Mouse (Mus musculus) embryonic facial prominence, embryonic 12.5 days (tissue): ENCODE measurements around the gene Exoc3l. TPM values are rescaled to one million over a fixed set of nuclear protein-coding genes. Genes with fewer than 3 reads are reported as not detected.

Experiments
- ATAC-seq: fragments of 200-750 bp; cut with Nextera tagmentation; 2 replicates; pipeline ENCODE4 v1.8.0; 2017; ENCODE audit not compliant: insufficient number of reproducible peaks, insufficient read depth, low FRiP score, low TSS enrichment
- H3K27ac ChIP-seq: fragments of 300-500 bp; sonication (generic); 2 replicates; pipeline ENCODE4 v1.5.1; 2016; ENCODE audit warnings: mild to moderate bottlenecking
- H3K27me3 ChIP-seq: fragments of 300-500 bp; sonication (generic); 2 replicates; pipeline ENCODE4 v1.6.1; 2016; ENCODE audit warnings: mild to moderate bottlenecking, moderate library complexity
- H3K36me3 ChIP-seq: fragments of 300-500 bp; sonication (generic); 2 replicates; pipeline ENCODE4 v1.6.1; 2016; ENCODE audit warnings: mild to moderate bottlenecking
- H3K4me1 ChIP-seq: fragments of 300-500 bp; sonication (generic); 2 replicates; pipeline ENCODE4 v1.6.1; 2016
- H3K4me2 ChIP-seq: fragments of 300-500 bp; sonication (generic); replicated peaks from 2 replicates; pipeline ENCODE4 v1.6.1; 2016; ENCODE audit warnings: mild to moderate bottlenecking, moderate library complexity
- H3K4me3 ChIP-seq: fragments of 300-500 bp; sonication (generic); 2 replicates; pipeline ENCODE4 v1.5.1; 2016; ENCODE audit warnings: mild to moderate bottlenecking
- H3K9ac ChIP-seq: fragments of 300-500 bp; sonication (generic); 2 replicates; pipeline ENCODE4 v1.6.1; 2016; ENCODE audit warnings: mild to moderate bottlenecking, moderate library complexity
- H3K9me3 ChIP-seq: fragments of 300-500 bp; sonication (generic); 2 replicates; pipeline ENCODE4 v1.6.1; 2016; ENCODE audit warnings: mild to moderate bottlenecking, moderate library complexity
- WGBS: fragments of 180-500 bp; shearing (Covaris S2); methylation state at CpG from one replicate; pipeline ENCODE4 v1.1.7; 2016; 5-methylcytosine and 5-hydroxymethylcytosine counted together
- polyA plus RNA-seq: library from polyadenylated mRNA; unstranded; fragments of >200 nt; fragmentation: Nextera tagmentation; extraction: Ambion mirVana; gene quantifications from 2 replicates; pipeline ENCODE4 v1.2.1, GENCODE M21; 2016

Exoc3l gene
- polyA plus RNA-seq, 1 experiment from 2014 or later, result 12.8 TPM

GRCm38 (mm10) chr8:105275387-105275786, 20.5 kb downstream of the Exoc3l start:
- Histone ChIP-seq H3K4me3 (0 out of 2 replicates have a peak overlapping the region, but pooled peaks have one; percentile 40), H3K36me3 (no peaks in the 10 kb centered on the region), H3K9me3 (no peaks in the 10 kb centered on the region), H3K9ac (0 out of 2 replicates have a peak overlapping the region, but pooled peaks have one; percentile 19), H3K4me1 (peaks cover 22% of the 10 kb centered on the region), H3K4me2 (peak overlapping the region; percentile 61), H3K27ac (no peak overlapping the region), H3K27me3 (peaks cover 100% of the 10 kb centered on the region)
- ATAC-seq, result no peak
- WGBS, result 10% methylated on average over 11 of the region's 11 CpGs

- WGBS, result 2% methylated on average over 11 of the region's 11 CpGs
- Histone ChIP-seq H3K4me1 (peaks cover 29% of the 10 kb centered on the region), H3K27me3 (peaks cover 100% of the 10 kb centered on the region), H3K4me3 (peak overlapping the region; percentile 12; the same call in 1 of the 2 replicates), H3K4me2 (0 out of 2 replicates have a peak overlapping the region, but pooled peaks have one; percentile 7), H3K9me3 (peaks cover 5% of the 10 kb centered on the region; the same call in 1 of the 2 replicates), H3K36me3 (no peaks in the 10 kb centered on the region), H3K27ac (no peak overlapping the region), H3K9ac (no peak overlapping the region)
- ATAC-seq, result no peak
These were observed 25.1 kb downstream of the Exoc3l start for GRCm38 (mm10) chr8:105270916-105271186.

GRCm38 (mm10) chr8:105270101-105270915, 25.6 kb downstream of the Exoc3l start:
- Histone ChIP-seq H3K4me2 (peak overlapping the region; percentile 83), H3K27me3 (peaks cover 100% of the 10 kb centered on the region), H3K27ac (no peak overlapping the region), H3K9me3 (peaks cover 5% of the 10 kb centered on the region; the same call in 1 of the 2 replicates), H3K9ac (no peak overlapping the region), H3K4me3 (peak overlapping the region; percentile 42), H3K36me3 (no peaks in the 10 kb centered on the region), H3K4me1 (peaks cover 28% of the 10 kb centered on the region)
- WGBS, result 3% methylated on average over 39 of the region's 39 CpGs
- ATAC-seq, result no peak

GRCm38 (mm10) chr8:105269461-105269947, 26.4 kb downstream of the Exoc3l start, which contains the start of gene Hsf4:
TSS of gene Hsf4 (plus strand) at chr8:105269801.
- Histone ChIP-seq H3K27me3 (peaks cover 99% of the 10 kb centered on the region), H3K4me2 (peak within 1 kb of the TSS; percentile 83), H3K4me1 (peaks cover 32% of the 10 kb centered on the region), H3K9ac (peak within 1 kb of the TSS; percentile 54), H3K27ac (no peak within 1 kb of the TSS), H3K9me3 (peaks cover 5% of the 10 kb centered on the region; the same call in 1 of the 2 replicates), H3K4me3 (peak within 1 kb of the TSS; percentile 42), H3K36me3 (no peaks in the 10 kb centered on the region)
- WGBS, result 1% methylated on average over 42 of the region's 42 CpGs
- no peak for ATAC-seq

GRCm38 (mm10) chr8:105269075-105269458, 26.8 kb downstream of the Exoc3l start:
- H3K27ac ChIP-seq, result no peak overlapping the region
- peak overlapping the region; percentile 83 for H3K4me2 ChIP-seq
- peaks cover 99% of the 10 kb centered on the region for H3K27me3 ChIP-seq
- peaks cover 32% of the 10 kb centered on the region for H3K4me1 ChIP-seq
- no peak for ATAC-seq
- under 1% methylated on average over 10 of the region's 10 CpGs for WGBS
- peaks cover 5% of the 10 kb centered on the region; the same call in 1 of the 2 replicates for H3K9me3 ChIP-seq
- 0 out of 2 replicates have a peak overlapping the region, but pooled peaks have one; percentile 54 for H3K9ac ChIP-seq
- no peaks in the 10 kb centered on the region for H3K36me3 ChIP-seq
- H3K4me3 ChIP-seq, result peak overlapping the region; percentile 42

- Histone ChIP-seq H3K4me3 (peak overlapping the region; percentile 42), H3K27me3 (peaks cover 99% of the 10 kb centered on the region), H3K4me1 (peaks cover 34% of the 10 kb centered on the region), H3K9ac (peak overlapping the region; percentile 54), H3K27ac (no peak overlapping the region), H3K9me3 (peaks cover 5% of the 10 kb centered on the region; the same call in 1 of the 2 replicates), H3K4me2 (peak overlapping the region; percentile 83), H3K36me3 (no peaks in the 10 kb centered on the region)
- peak; percentile 44 for ATAC-seq
- WGBS, result under 1% methylated on average over 65 of the region's 65 CpGs
These were observed 27.4 kb downstream of the Exoc3l start for GRCm38 (mm10) chr8:105268342-105269074.

- ATAC-seq, result no peak
- Histone ChIP-seq H3K9me3 (peaks cover 5% of the 10 kb centered on the region; the same call in 1 of the 2 replicates), H3K4me1 (peaks cover 34% of the 10 kb centered on the region), H3K4me3 (no peak overlapping the region), H3K27me3 (peaks cover 95% of the 10 kb centered on the region), H3K36me3 (no peaks in the 10 kb centered on the region), H3K27ac (no peak overlapping the region), H3K9ac (no peak overlapping the region), H3K4me2 (no peak overlapping the region)
- 12% methylated on average over 13 of the region's 13 CpGs for WGBS
These were observed 29.1 kb downstream of the Exoc3l start for GRCm38 (mm10) chr8:105266775-105267174.

GRCm38 (mm10) chr8:105265128-105265527, 30.8 kb downstream of the Exoc3l start:
- Histone ChIP-seq H3K9me3 (peaks cover 5% of the 10 kb centered on the region; the same call in 1 of the 2 replicates), H3K4me1 (peaks cover 26% of the 10 kb centered on the region), H3K36me3 (no peaks in the 10 kb centered on the region), H3K27me3 (peaks cover 95% of the 10 kb centered on the region), H3K4me3 (peak overlapping the region; percentile 56), H3K27ac (no peak overlapping the region), H3K9ac (no peak overlapping the region), H3K4me2 (peak overlapping the region; percentile 73)
- ATAC-seq, result no peak
- 13% methylated on average over 10 of the region's 10 CpGs for WGBS

GRCm38 (mm10) chr8:105264024-105264982, 31.6 kb downstream of the Exoc3l start, which contains the start of the genes Tradd and Fbxl8:
TSS of gene Tradd (minus strand) at chr8:105264609.
TSS of gene Fbxl8 (plus strand) at chr8:105264648.
- Histone ChIP-seq H3K9ac (peak within 1 kb of the TSS; percentile 62), H3K27ac (no peak within 1 kb of the TSS), H3K27me3 (peaks cover 95% of the 10 kb centered on the region), H3K4me3 (peak within 1 kb of the TSS; percentile 56), H3K4me2 (peak within 1 kb of the TSS; percentile 73), H3K4me1 (peaks cover 24% of the 10 kb centered on the region), H3K36me3 (no peaks in the 10 kb centered on the region), H3K9me3 (peaks cover 5% of the 10 kb centered on the region; the same call in 1 of the 2 replicates)
- WGBS, result 1% methylated on average over 54 of the region's 54 CpGs
- no peak for ATAC-seq

GRCm38 (mm10) chr8:105263244-105263912, 32.5 kb downstream of the Exoc3l start:
- no peak for ATAC-seq
- peaks cover 27% of the 10 kb centered on the region for H3K4me1 ChIP-seq
- H3K36me3 ChIP-seq, result no peaks in the 10 kb centered on the region
- peaks cover 95% of the 10 kb centered on the region for H3K27me3 ChIP-seq
- peak overlapping the region; percentile 73; the same call in 1 of the 2 replicates for H3K4me2 ChIP-seq
- peak overlapping the region; percentile 56 for H3K4me3 ChIP-seq
- no peak overlapping the region for H3K9ac ChIP-seq
- no peak overlapping the region for H3K27ac ChIP-seq
- peaks cover 5% of the 10 kb centered on the region; the same call in 1 of the 2 replicates for H3K9me3 ChIP-seq
- WGBS, result 36% methylated on average over 16 of the region's 16 CpGs
